Mouse (Mus musculus): ENCODE data around the gene Abcc8. TPM values are rescaled to one million over a fixed set of nuclear protein-coding genes. Genes with fewer than 3 reads are reported as not detected.

Abcc8 gene
- polyA plus RNA-seq, 1 experiment from 2014 or later, result 1.7 TPM

DNA sequence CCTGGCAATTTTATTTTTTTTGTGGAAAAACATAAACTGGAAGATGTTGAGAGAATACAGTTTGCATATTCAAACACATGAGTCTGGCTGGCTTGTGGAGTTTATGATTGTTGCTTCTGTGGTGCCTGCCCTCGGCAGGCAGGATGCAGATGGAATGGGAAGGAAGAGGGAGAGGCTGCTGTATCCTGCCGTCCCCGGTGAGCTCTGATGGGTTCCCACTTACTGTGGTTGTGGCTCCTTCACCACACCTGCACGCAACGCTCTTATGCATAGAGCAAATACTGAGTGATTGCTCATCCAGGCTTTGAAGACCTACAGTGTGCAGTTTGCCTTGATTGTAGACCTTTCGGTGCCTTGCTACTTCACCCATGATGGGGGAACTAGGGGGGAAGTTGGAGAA, 91.6 kb downstream of the Abcc8 start:
- peaks cover 6% of the 10 kb centered on the region; the same call in 1 of the 2 replicates for H3K27me3 ChIP-seq
- WGBS, result 85% methylated on average over 6 of the region's 6 CpGs
- no peak for ATAC-seq (ENCODE audit: insufficient number of reproducible peaks, low FRiP score, low TSS enrichment, low read depth)

GRCm38 (mm10) chr7:46086378-46086777, 93.5 kb downstream of the Abcc8 start:
- H3K27ac ChIP-seq (replicated peaks), result no peak overlapping the region
- peaks cover 31% of the 10 kb centered on the region for H3K36me3 ChIP-seq
- H3K27me3 ChIP-seq, result no peaks in the 10 kb centered on the region
- WGBS, result 82% methylated on average over 6 of the region's 6 CpGs
- no peak overlapping the region for H3K9ac ChIP-seq
- peaks cover 7% of the 10 kb centered on the region; the same call in 1 of the 2 replicates for H3K4me1 ChIP-seq
- no peak overlapping the region for H3K4me3 ChIP-seq (replicated peaks)
- H3K4me2 ChIP-seq (replicated peaks), result no peak overlapping the region
- ATAC-seq (ENCODE audit: insufficient number of reproducible peaks, low FRiP score, low TSS enrichment, low read depth), result no peak
- H3K9me3 ChIP-seq (replicated peaks), result no peaks in the 10 kb centered on the region

More for the DNA sequence above, 91.6 kb downstream of the Abcc8 start:
- Histone ChIP-seq H3K4me2 (replicated peaks) (no peak overlapping the region), H3K4me1 (peaks cover 7% of the 10 kb centered on the region; the same call in 1 of the 2 replicates), H3K4me3 (replicated peaks) (no peak overlapping the region), H3K36me3 (peaks cover 13% of the 10 kb centered on the region), H3K9me3 (replicated peaks) (no peaks in the 10 kb centered on the region), H3K9ac (no peak overlapping the region), H3K27ac (replicated peaks) (no peak overlapping the region)

DNA sequence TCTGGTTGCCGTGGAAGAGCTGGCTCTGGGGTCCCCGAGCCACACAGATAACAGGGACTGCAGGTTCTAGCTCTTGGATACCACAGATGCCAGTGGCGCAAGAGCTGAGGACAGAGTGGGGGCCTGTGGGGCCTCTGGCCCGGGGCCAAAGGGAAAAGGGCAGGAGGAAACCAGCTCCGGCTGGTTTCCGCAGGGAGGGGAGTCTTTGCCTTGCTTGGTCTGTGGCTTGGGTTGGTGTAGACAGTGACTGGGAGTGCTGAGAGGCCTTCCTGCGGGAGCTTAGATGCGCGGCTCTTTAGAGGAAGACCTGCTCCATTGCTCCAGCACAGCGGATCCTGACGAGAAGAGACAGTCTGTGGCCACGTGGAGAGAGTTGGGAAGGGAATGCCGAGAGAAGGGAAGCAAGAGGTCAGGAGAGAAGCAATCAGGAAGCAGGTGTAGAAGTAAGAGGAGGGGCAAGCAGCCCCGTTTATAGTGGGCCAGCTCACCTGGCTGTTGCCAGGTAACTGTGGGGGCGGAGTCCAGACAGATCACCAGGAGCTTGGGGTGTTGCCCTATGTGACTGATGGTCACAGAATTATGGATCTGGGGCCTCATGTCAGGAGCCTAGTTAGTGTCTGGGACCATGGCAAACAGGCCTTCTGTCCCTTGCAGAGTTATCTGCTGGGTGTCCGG, 94.9 kb downstream of the Abcc8 start:
- 0 out of 2 replicates have a peak, but pooled peaks have one; percentile 17 for ATAC-seq (ENCODE audit: insufficient number of reproducible peaks, low FRiP score, low TSS enrichment, low read depth)
- H3K4me3 ChIP-seq (replicated peaks), result no peak overlapping the region
- no peaks in the 10 kb centered on the region for H3K27me3 ChIP-seq
- H3K9me3 ChIP-seq (replicated peaks), result no peaks in the 10 kb centered on the region
- peaks cover 45% of the 10 kb centered on the region for H3K36me3 ChIP-seq
- WGBS, result 65% methylated on average over 16 of the region's 16 CpGs
- no peak overlapping the region for H3K9ac ChIP-seq
- H3K4me1 ChIP-seq, result peaks cover 7% of the 10 kb centered on the region; the same call in 1 of the 2 replicates
- no peak overlapping the region for H3K27ac ChIP-seq (replicated peaks)
- no peak overlapping the region for H3K4me2 ChIP-seq (replicated peaks)

- Histone ChIP-seq H3K4me1 (peaks cover 7% of the 10 kb centered on the region; the same call in 1 of the 2 replicates), H3K9me3 (replicated peaks) (no peaks in the 10 kb centered on the region), H3K27me3 (no peaks in the 10 kb centered on the region), H3K4me2 (replicated peaks) (no peak overlapping the region), H3K4me3 (replicated peaks) (no peak overlapping the region), H3K27ac (replicated peaks) (no peak overlapping the region), H3K9ac (no peak overlapping the region), H3K36me3 (peaks cover 55% of the 10 kb centered on the region)
- no peak for ATAC-seq (ENCODE audit: insufficient number of reproducible peaks, low FRiP score, low TSS enrichment, low read depth)
- 77% methylated on average over 10 of the region's 10 CpGs for WGBS
These were observed 95.8 kb downstream of the Abcc8 start for GRCm38 (mm10) chr7:46084024-46084423.

- 81% methylated on average over 12 of the region's 12 CpGs for WGBS
These were observed 102.2 kb downstream of the Abcc8 start for GRCm38 (mm10) chr7:46077675-46078074.

DNA sequence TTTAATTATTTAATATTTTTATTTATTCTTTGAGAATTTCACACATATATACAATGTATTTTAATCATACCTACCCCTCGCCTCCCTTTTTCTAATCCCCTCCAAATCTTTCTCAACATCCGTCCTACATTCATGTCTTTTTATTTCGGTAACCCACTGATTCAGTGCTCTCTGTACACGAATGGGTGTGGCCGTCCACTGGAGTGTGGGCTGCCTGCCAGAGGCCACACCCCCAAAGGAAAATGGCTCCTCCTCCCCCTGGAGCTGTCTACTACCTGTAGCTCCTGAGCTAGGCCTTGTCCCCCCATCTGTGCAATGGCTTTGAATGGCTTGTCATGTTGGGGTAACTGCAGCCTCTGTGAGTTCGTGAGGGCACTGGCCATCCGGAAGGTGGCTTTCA, 103.0 kb downstream of the Abcc8 start:
- Histone ChIP-seq H3K4me2 (replicated peaks) (no peak overlapping the region), H3K9ac (no peak overlapping the region), H3K27me3 (no peaks in the 10 kb centered on the region), H3K4me3 (replicated peaks) (no peak overlapping the region), H3K9me3 (replicated peaks) (no peaks in the 10 kb centered on the region), H3K36me3 (peaks cover 78% of the 10 kb centered on the region), H3K27ac (replicated peaks) (no peak overlapping the region), H3K4me1 (no peaks in the 10 kb centered on the region)
- ATAC-seq (ENCODE audit: insufficient number of reproducible peaks, low FRiP score, low TSS enrichment, low read depth), result no peak
- WGBS, result 81% methylated on average over 7 of the region's 7 CpGs

More at GRCm38 (mm10) chr7:46077675-46078074, 102.2 kb downstream of the Abcc8 start:
- H3K9me3 ChIP-seq (replicated peaks), result no peaks in the 10 kb centered on the region
- peaks cover 78% of the 10 kb centered on the region for H3K36me3 ChIP-seq
- no peaks in the 10 kb centered on the region for H3K4me1 ChIP-seq
- no peak overlapping the region for H3K4me2 ChIP-seq (replicated peaks)
- H3K27me3 ChIP-seq, result no peaks in the 10 kb centered on the region
- H3K27ac ChIP-seq (replicated peaks), result no peak overlapping the region
- H3K9ac ChIP-seq, result no peak overlapping the region
- H3K4me3 ChIP-seq (replicated peaks), result no peak overlapping the region
- ATAC-seq (ENCODE audit: insufficient number of reproducible peaks, low FRiP score, low TSS enrichment, low read depth), result no peak

GRCm38 (mm10) chr7:46068831-46069230, 111.0 kb downstream of the Abcc8 start:
- no peak overlapping the region for H3K4me3 ChIP-seq (replicated peaks)
- peaks cover 96% of the 10 kb centered on the region for H3K36me3 ChIP-seq
- H3K27ac ChIP-seq (replicated peaks), result no peak overlapping the region
- WGBS, result 93% methylated on average over 8 of the region's 8 CpGs
- H3K9ac ChIP-seq, result no peak overlapping the region
- H3K4me1 ChIP-seq, result no peaks in the 10 kb centered on the region
- H3K27me3 ChIP-seq, result no peaks in the 10 kb centered on the region
- ATAC-seq (ENCODE audit: insufficient number of reproducible peaks, low FRiP score, low TSS enrichment, low read depth), result no peak
- H3K9me3 ChIP-seq (replicated peaks), result no peaks in the 10 kb centered on the region
- H3K4me2 ChIP-seq (replicated peaks), result no peak overlapping the region

- Histone ChIP-seq H3K4me3 (replicated peaks) (no peak overlapping the region), H3K36me3 (peaks cover 91% of the 10 kb centered on the region), H3K4me2 (replicated peaks) (no peak overlapping the region), H3K4me1 (no peaks in the 10 kb centered on the region), H3K27me3 (no peaks in the 10 kb centered on the region), H3K9me3 (replicated peaks) (no peaks in the 10 kb centered on the region), H3K27ac (replicated peaks) (no peak overlapping the region), H3K9ac (no peak overlapping the region)
- 94% methylated on average over 6 of the region's 6 CpGs for WGBS
- no peak for ATAC-seq (ENCODE audit: insufficient number of reproducible peaks, low FRiP score, low TSS enrichment, low read depth)
These were observed 116.5 kb downstream of the Abcc8 start for GRCm38 (mm10) chr7:46063296-46063695.

- Histone ChIP-seq H3K4me3 (replicated peaks) (no peak overlapping the region), H3K4me2 (replicated peaks) (no peak overlapping the region), H3K27ac (replicated peaks) (no peak overlapping the region), H3K4me1 (no peaks in the 10 kb centered on the region), H3K36me3 (peaks cover 90% of the 10 kb centered on the region), H3K9me3 (replicated peaks) (no peaks in the 10 kb centered on the region), H3K9ac (no peak overlapping the region), H3K27me3 (no peaks in the 10 kb centered on the region)
- WGBS, result 93% methylated on average over 16 of the region's 16 CpGs
- no peak for ATAC-seq (ENCODE audit: insufficient number of reproducible peaks, low FRiP score, low TSS enrichment, low read depth)
These were observed 118.2 kb downstream of the Abcc8 start for GRCm38 (mm10) chr7:46061614-46062013.

DNA sequence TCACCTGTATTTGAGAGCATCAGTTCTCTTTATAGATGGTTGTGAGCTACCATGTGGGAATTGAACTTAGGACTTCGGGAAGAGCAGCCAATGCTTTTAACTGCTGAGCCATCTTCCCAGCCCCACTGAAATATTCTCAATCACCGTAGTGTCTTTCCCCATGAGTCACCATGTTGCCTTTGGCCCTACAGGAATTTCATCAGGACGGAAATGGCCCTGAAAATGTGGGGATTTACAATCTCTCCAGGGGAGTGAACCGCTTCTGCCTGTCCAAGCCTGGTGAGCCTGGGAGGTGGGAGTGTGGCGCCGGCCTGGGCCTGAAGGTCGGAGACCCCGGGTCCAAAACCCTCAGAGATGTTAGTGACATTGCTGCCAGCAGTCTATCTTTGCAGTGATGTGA, 119.1 kb downstream of the Abcc8 start:
- H3K27me3 ChIP-seq, result no peaks in the 10 kb centered on the region
- H3K4me3 ChIP-seq (replicated peaks), result no peak overlapping the region
- no peaks in the 10 kb centered on the region for H3K4me1 ChIP-seq
- H3K27ac ChIP-seq (replicated peaks), result no peak overlapping the region
- no peak overlapping the region for H3K4me2 ChIP-seq (replicated peaks)
- WGBS, result 91% methylated on average over 8 of the region's 8 CpGs
- peaks cover 90% of the 10 kb centered on the region for H3K36me3 ChIP-seq
- no peaks in the 10 kb centered on the region for H3K9me3 ChIP-seq (replicated peaks)
- no peak overlapping the region for H3K9ac ChIP-seq
- no peak for ATAC-seq (ENCODE audit: insufficient number of reproducible peaks, low FRiP score, low TSS enrichment, low read depth)

GRCm38 (mm10) chr7:46058882-46059281, 121.0 kb downstream of the Abcc8 start:
- no peaks in the 10 kb centered on the region for H3K27me3 ChIP-seq
- WGBS, result 93% methylated on average over 11 of the region's 11 CpGs
- no peak overlapping the region for H3K4me2 ChIP-seq (replicated peaks)
- H3K9ac ChIP-seq, result no peak overlapping the region
- no peaks in the 10 kb centered on the region for H3K9me3 ChIP-seq (replicated peaks)
- H3K4me3 ChIP-seq (replicated peaks), result no peak overlapping the region
- ATAC-seq (ENCODE audit: insufficient number of reproducible peaks, low FRiP score, low TSS enrichment, low read depth), result no peak
- H3K36me3 ChIP-seq, result peaks cover 93% of the 10 kb centered on the region
- no peak overlapping the region for H3K27ac ChIP-seq (replicated peaks)
- H3K4me1 ChIP-seq, result no peaks in the 10 kb centered on the region
